Mouse (Mus musculus) midbrain, postnatal 0 days (tissue): ENCODE data around the gene Fh1. TPM values are rescaled to one million over a fixed set of nuclear protein-coding genes. Genes with fewer than 3 reads are reported as not detected.

ENCODE experiments used
- ATAC-seq: fragments of 200-750 bp; cut with Nextera tagmentation; 2 replicates; pipeline ENCODE4 v1.8.0; 2017; ENCODE audit warnings: moderate number of reproducible peaks, mild to moderate bottlenecking, moderate TSS enrichment, moderate library complexity; ENCODE audit not compliant: low FRiP score
- DNase-seq: peaks from one replicate; pipeline ENCODE4 v3.0.0-alpha.2; 2015; ENCODE audit warnings: low spot score
- H3K27ac ChIP-seq: fragments of 300-500 bp; sonication (generic); 2 replicates; pipeline ENCODE4 v1.5.1; 2014; ENCODE audit warnings: low read depth, mild to moderate bottlenecking, low read length, mixed read lengths
- H3K27me3 ChIP-seq: fragments of 300-500 bp; sonication (generic); 2 replicates; pipeline ENCODE4 v1.6.1; 2014; ENCODE audit warnings: low read length, control low read depth, mixed read lengths; ENCODE audit not compliant: insufficient read depth
- H3K36me3 ChIP-seq: fragments of 300-500 bp; sonication (generic); 2 replicates; pipeline ENCODE4 v1.6.1; 2014; ENCODE audit warnings: low read length, control low read depth, mixed read lengths; ENCODE audit not compliant: insufficient read depth
- H3K4me1 ChIP-seq: fragments of 300-500 bp; sonication (generic); 2 replicates; pipeline ENCODE4 v1.6.1; 2014; ENCODE audit warnings: mild to moderate bottlenecking, control low read depth, antibody characterized with exemption, low read length, mixed read lengths; ENCODE audit not compliant: insufficient read depth
- H3K4me2 ChIP-seq: fragments of 300-500 bp; sonication (generic); 2 replicates; pipeline ENCODE4 v1.6.1; 2014; ENCODE audit warnings: low read depth, mild to moderate bottlenecking, low read length, mixed read lengths; ENCODE audit not compliant: poor library complexity, severe bottlenecking
- H3K4me3 ChIP-seq: fragments of 300-500 bp; sonication (generic); 2 replicates; pipeline ENCODE4 v1.5.1; 2014; ENCODE audit warnings: low read depth, mild to moderate bottlenecking, low read length, moderate library complexity
- H3K9ac ChIP-seq: fragments of 300-500 bp; sonication (generic); replicated peaks from 2 replicates; pipeline ENCODE4 v1.6.1; 2014; ENCODE audit warnings: mild to moderate bottlenecking, low read length, moderate library complexity, mixed read lengths; ENCODE audit not compliant: poor library complexity, severe bottlenecking
- H3K9me3 ChIP-seq: fragments of 300-500 bp; sonication (generic); 2 replicates; pipeline ENCODE4 v1.6.1; 2016; ENCODE audit warnings: low read length, control low read depth
- CTCF ChIP-seq: IDR thresholded peaks from 2 replicates; pipeline ENCODE4 v1.5.1; 2016; ENCODE audit warnings: antibody characterized with exemption, mild to moderate bottlenecking
- WGBS: fragments of 180-500 bp; shearing (Covaris S2); extraction: QIAGEN DNeasy Blood & Tissue Kit; methylation state at CpG from one replicate; pipeline ENCODE4 v1.1.7; 2014; 5-methylcytosine and 5-hydroxymethylcytosine counted together
- polyA plus RNA-seq: library from polyadenylated mRNA; unstranded; fragments of >200 nt; fragmentation: Nextera tagmentation; extraction: Ambion mirVana; gene quantifications from 2 replicates; pipeline ENCODE4 v1.2.1, GENCODE M21; 2015
- total RNA-seq: library from RNA; depleted of rRNA; stranded (reverse); fragments of >200 nt; gene quantifications from 2 replicates; pipeline ENCODE4 v1.2.3, GENCODE M21; 2014

Gene Fh1
- total and polyA plus RNA-seq, 2 experiments from 2014 or later: 48.8 to 95.0 TPM

DNA sequence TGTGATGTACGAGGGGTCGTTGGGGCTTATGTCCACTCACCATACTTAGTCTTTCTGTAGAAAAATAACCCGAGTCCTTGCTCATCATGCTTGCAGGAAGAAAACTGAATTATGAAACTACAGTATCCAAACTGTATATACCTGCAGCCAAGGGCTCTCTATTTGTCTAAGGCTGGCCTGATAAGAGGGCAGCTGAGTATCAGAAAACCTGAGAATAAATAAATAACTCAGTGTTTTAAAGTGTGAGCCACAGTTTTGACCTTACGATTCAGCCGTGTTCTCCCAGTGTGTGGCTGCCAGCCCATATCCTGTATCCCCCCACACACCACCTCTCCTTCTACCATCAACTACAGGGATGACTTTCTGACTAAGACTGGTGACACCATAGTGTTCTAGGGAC lies 38.8 kb downstream of the Fh1 start:
- no peak overlapping the region for H3K4me2 ChIP-seq
- no peak for ATAC-seq
- no peaks in the 10 kb centered on the region for H3K4me1 ChIP-seq
- H3K9me3 ChIP-seq: no peaks in the 10 kb centered on the region
- H3K36me3 ChIP-seq: no peaks in the 10 kb centered on the region
- no peak for DNase-seq
- H3K4me3 ChIP-seq: no peak overlapping the region
- 90% methylated on average over 5 of the region's 5 CpGs for WGBS
- H3K27me3 ChIP-seq: no peaks in the 10 kb centered on the region
- no peak for TF ChIP-seq CTCF
- no peak overlapping the region for H3K27ac ChIP-seq
- H3K9ac ChIP-seq: no peak overlapping the region

DNA sequence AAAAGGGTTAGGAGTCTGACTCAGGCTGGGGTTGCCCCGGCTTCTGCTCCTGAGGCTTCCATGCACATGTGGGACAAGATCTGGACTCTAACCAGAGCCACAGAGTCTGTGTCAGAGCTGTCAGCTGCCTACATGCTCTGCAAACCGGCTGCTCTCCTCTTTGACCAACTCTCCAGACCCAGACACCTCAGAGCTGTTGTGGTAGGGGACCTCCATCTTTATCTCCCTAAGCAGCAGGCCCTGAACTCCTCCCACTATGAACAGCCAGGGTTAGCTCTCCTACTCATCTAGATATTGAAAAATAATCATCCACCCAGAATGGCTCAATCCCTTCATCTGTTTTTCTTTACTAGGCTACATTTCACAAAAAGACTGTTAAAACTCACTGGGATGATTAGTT lies 40.2 kb downstream of the Fh1 start:
- ATAC-seq (no peak), DNase-seq (no peak)
- H3K4me3 ChIP-seq: no peak overlapping the region
- H3K27me3 ChIP-seq: no peaks in the 10 kb centered on the region
- H3K9me3 ChIP-seq: no peaks in the 10 kb centered on the region
- no peak overlapping the region for H3K4me2 ChIP-seq
- 81% methylated on average over 2 of the region's 2 CpGs for WGBS
- no peaks in the 10 kb centered on the region for H3K36me3 ChIP-seq
- H3K9ac ChIP-seq: no peak overlapping the region
- H3K27ac ChIP-seq: no peak overlapping the region
- H3K4me1 ChIP-seq: no peaks in the 10 kb centered on the region
- TF ChIP-seq CTCF: no peak

DNA sequence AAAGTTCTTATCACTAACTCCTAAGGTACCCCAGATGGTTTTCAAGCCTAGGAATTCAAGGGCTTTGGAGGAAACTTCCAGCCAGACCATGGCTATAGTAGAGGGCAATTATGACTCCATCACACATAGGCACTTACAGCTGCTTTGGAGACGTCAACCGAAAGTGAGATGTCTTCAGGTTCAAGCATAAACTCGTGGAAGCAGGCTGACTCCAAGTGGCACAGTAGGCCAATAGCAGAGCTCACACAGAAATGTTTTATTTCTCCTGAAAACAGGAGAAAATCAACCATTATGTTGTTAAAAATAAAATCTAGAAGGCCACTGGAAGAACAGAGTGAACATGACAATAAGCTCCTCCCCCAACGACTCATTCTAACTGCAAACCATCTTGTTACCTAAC lies 42.6 kb downstream of the Fh1 start:
- Histone ChIP-seq H3K4me2 (no peak overlapping the region), H3K9me3 (no peaks in the 10 kb centered on the region), H3K27me3 (no peaks in the 10 kb centered on the region), H3K27ac (no peak overlapping the region), H3K36me3 (no peaks in the 10 kb centered on the region), H3K4me1 (no peaks in the 10 kb centered on the region), H3K9ac (no peak overlapping the region), H3K4me3 (no peak overlapping the region)
- ATAC-seq (no peak), DNase-seq (no peak)
- 86% methylated on average over 4 of the region's 4 CpGs for WGBS
- TF ChIP-seq CTCF: peak; percentile 46

GRCm38 (mm10) chr1:175580346-175580745 lies 45.1 kb downstream of the Fh1 start:
- 88% methylated on average over 7 of the region's 7 CpGs for WGBS
- no peak overlapping the region for H3K4me3 ChIP-seq
- H3K36me3 ChIP-seq: no peaks in the 10 kb centered on the region
- H3K4me1 ChIP-seq: no peaks in the 10 kb centered on the region
- TF ChIP-seq CTCF: no peak
- no peak overlapping the region for H3K27ac ChIP-seq
- no peak for ATAC-seq
- H3K27me3 ChIP-seq: no peaks in the 10 kb centered on the region
- H3K9ac ChIP-seq: no peak overlapping the region
- no peaks in the 10 kb centered on the region for H3K9me3 ChIP-seq
- DNase-seq: no peak
- H3K4me2 ChIP-seq: no peak overlapping the region

DNA sequence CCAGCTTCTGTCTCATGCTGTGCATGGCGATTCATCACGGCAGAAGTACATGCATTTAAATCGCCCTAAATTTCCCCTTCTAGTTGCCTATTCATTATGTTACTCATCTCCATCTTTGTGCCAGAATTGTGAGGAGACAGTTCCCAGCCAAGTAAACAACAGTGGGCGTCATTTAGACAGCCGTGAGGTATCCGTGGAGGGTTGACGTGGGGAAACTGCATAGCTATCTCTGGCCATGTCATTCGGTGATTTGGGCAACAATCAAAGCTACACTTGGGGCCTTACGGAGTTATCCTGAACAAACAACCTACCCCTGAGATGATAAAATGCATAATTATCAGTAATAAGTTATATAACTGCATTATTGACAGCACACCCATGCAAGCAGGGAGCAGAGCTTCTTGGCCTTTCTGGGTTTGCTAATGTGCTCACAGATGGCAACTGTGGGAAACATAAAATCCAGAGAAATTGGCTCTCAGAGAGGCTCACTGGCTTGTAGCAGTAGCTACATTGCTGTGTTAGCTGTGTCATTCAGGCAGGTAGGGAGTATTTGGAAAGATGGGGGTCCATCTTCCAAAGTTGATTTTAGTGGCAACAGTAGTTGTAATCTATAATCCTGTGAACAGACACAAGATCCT lies 45.7 kb downstream of the Fh1 start:
- ATAC-seq: no peak

DNA sequence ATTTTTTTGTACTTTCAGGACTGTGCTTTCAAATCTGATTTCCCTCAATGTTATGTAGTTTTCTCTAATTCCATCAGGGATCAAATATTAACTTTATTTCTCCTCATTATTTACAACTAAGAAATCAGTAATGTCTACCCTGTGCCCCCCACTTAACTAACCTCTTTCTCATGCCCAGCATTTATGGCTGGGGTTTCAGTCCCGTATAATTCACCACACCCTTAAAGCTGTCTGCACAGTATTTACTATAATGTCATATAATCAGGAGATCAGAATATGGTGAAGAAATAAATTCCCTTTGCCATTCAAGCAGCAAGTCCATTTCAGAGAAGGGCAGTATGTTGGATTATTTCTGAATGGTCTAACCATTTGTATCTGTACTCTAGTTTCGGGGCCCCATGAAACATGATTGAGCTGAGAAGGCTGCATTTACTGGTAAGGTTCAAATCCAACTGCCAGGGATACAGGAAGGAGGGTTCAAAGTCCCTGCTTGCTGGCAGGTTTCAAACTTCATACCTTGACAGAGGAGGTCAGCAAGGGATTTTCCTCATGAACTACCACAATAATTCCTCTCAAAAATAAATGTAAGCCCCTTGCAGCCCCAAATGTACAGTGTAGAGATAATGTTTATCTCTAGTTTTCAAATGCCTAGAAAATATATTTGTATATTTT lies 46.9 kb downstream of the Fh1 start:
- 83% methylated on average over 2 of the region's 2 CpGs for WGBS
- no peaks in the 10 kb centered on the region for H3K27me3 ChIP-seq
- H3K36me3 ChIP-seq: no peaks in the 10 kb centered on the region
- no peak overlapping the region for H3K4me2 ChIP-seq
- no peaks in the 10 kb centered on the region for H3K9me3 ChIP-seq
- DNase-seq (no peak), ATAC-seq (no peak)
- H3K4me1 ChIP-seq: no peaks in the 10 kb centered on the region
- no peak overlapping the region for H3K4me3 ChIP-seq
- no peak overlapping the region for H3K9ac ChIP-seq
- no peak overlapping the region for H3K27ac ChIP-seq
- no peak for TF ChIP-seq CTCF

More for the DNA sequence above, 45.7 kb downstream of the Fh1 start:
- Histone ChIP-seq H3K4me1 (no peaks in the 10 kb centered on the region), H3K9ac (no peak overlapping the region), H3K36me3 (no peaks in the 10 kb centered on the region), H3K4me2 (no peak overlapping the region), H3K9me3 (no peaks in the 10 kb centered on the region), H3K4me3 (no peak overlapping the region), H3K27ac (no peak overlapping the region), H3K27me3 (no peaks in the 10 kb centered on the region)
- WGBS: 75% methylated on average over 9 of the region's 9 CpGs
- no peak for DNase-seq
- no peak for TF ChIP-seq CTCF
